Mouse (Mus musculus) forebrain, postnatal 0 days (tissue): ENCODE results near the gene Il12rb2. TPM values are rescaled to one million over a fixed set of nuclear protein-coding genes. Genes with fewer than 3 reads are reported as not detected.

ENCODE experiments used
- ATAC-seq: fragments of 200-750 bp; cut with Nextera tagmentation; 2 replicates; pipeline ENCODE4 v1.8.0; 2017; ENCODE audit warnings: mild to moderate bottlenecking, moderate library complexity
- DNase-seq: peaks from one replicate; pipeline ENCODE4 v3.0.0-alpha.2; 2015
- H3K27ac ChIP-seq: fragments of 300-500 bp; sonication (generic); 2 replicates; pipeline ENCODE4 v1.5.1; 2014; ENCODE audit warnings: low read depth, mild to moderate bottlenecking, antibody characterized with exemption, low read length, moderate library complexity, mixed read lengths
- H3K27me3 ChIP-seq: fragments of 300-500 bp; sonication (generic); 2 replicates; pipeline ENCODE4 v1.6.1; 2014; ENCODE audit warnings: mild to moderate bottlenecking, low read length, mixed read lengths; ENCODE audit not compliant: insufficient read depth
- H3K36me3 ChIP-seq: fragments of 300-500 bp; sonication (generic); 2 replicates; pipeline ENCODE4 v1.6.1; 2014; ENCODE audit warnings: mild to moderate bottlenecking, moderate library complexity; ENCODE audit not compliant: insufficient read depth
- H3K4me1 ChIP-seq: fragments of 300-500 bp; sonication (generic); 2 replicates; pipeline ENCODE4 v1.6.1; 2014; ENCODE audit warnings: antibody characterized with exemption; ENCODE audit not compliant: insufficient read depth
- H3K4me2 ChIP-seq: fragments of 300-500 bp; sonication (generic); 2 replicates; pipeline ENCODE4 v1.6.1; 2014; ENCODE audit warnings: low read depth, mild to moderate bottlenecking, moderate library complexity
- H3K4me3 ChIP-seq: fragments of 300-500 bp; sonication (generic); 2 replicates; pipeline ENCODE4 v1.5.1; 2014; ENCODE audit warnings: low read depth, low read length, mixed read lengths
- H3K9ac ChIP-seq: fragments of 300-500 bp; sonication (generic); 2 replicates; pipeline ENCODE4 v1.6.1; 2014; ENCODE audit warnings: mild to moderate bottlenecking
- H3K9me3 ChIP-seq: fragments of 300-500 bp; sonication (generic); 2 replicates; pipeline ENCODE4 v1.6.1; 2016; ENCODE audit warnings: low read length
- CTCF ChIP-seq: sonication (generic); IDR thresholded peaks from 2 replicates; pipeline ENCODE4 v1.5.1; 2016; ENCODE audit warnings: antibody characterized with exemption, control low read depth, low read depth
- WGBS: fragments of 180-500 bp; shearing (Covaris S2); extraction: QIAGEN DNeasy Blood & Tissue Kit; methylation state at CpG from one replicate; pipeline ENCODE4 v1.1.7; 2014; 5-methylcytosine and 5-hydroxymethylcytosine counted together
- polyA plus RNA-seq: library from polyadenylated mRNA; unstranded; fragments of >200 nt; fragmentation: Nextera tagmentation; extraction: Ambion mirVana; gene quantifications from 2 replicates; pipeline ENCODE4 v1.2.1, GENCODE M21; 2015
- total RNA-seq: library from RNA; depleted of rRNA; stranded (reverse); fragments of >200 nt; gene quantifications from 2 replicates; pipeline ENCODE4 v1.2.3, GENCODE M21; 2014; rRNA removed

Il12rb2 gene
- total and polyA plus RNA-seq, 2 experiments from 2014 or later = 0.05 to 0.08 TPM

DNA sequence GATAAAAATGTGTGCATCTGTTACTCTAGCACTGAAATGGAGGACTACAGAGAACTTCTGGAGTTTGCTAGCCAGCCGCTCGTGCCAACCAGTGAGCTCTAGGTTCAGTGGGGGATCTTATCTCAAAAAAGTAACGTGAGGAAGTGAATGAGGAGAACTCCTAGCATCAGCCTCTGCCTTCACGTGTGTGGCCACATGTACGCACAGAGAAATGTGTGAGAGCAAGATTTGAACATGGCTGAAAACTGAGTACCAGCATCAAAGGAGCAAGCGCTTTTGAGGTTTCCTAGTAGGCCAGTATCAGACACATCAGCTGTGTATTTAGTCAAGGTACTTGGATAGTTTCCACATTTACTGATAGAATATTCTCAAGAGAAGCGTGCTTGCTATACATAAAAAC lies 111.1 kb downstream of the Il12rb2 start:
- H3K4me1 ChIP-seq = peaks cover 4% of the 10 kb centered on the region
- H3K9ac ChIP-seq = no peak overlapping the region
- no peak for TF ChIP-seq CTCF
- ATAC-seq (no peak), DNase-seq (no peak)
- H3K36me3 ChIP-seq = no peaks in the 10 kb centered on the region
- no peak overlapping the region for H3K4me2 ChIP-seq
- no peaks in the 10 kb centered on the region for H3K9me3 ChIP-seq
- no peak overlapping the region for H3K4me3 ChIP-seq
- no peaks in the 10 kb centered on the region; the same call in 1 of the 2 replicates for H3K27me3 ChIP-seq
- WGBS = 96% methylated on average over 7 of the region's 7 CpGs
- H3K27ac ChIP-seq = no peak overlapping the region

DNA sequence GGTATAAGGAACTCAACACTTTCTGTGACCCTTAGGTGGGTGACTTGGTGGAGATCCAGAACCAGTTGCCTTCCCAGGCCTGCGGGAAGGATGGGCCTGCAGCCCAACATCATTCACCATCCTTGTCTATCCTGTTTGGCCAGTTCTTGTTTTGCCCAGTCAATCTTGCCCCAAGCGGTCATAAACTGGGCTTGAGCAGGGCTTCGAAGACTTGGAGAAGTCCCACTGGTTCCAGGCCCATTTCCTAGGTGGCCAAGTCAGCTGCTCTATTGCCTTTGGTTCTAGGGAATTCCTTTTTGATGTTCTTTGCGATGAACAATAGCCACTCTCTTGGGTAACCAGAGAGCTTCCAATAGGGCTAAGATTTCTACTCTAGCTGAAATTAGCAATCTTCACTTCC lies 124.9 kb downstream of the Il12rb2 start:
- Histone ChIP-seq H3K9me3 (no peaks in the 10 kb centered on the region), H3K4me1 (no peaks in the 10 kb centered on the region), H3K27me3 (no peaks in the 10 kb centered on the region), H3K36me3 (no peaks in the 10 kb centered on the region), H3K4me3 (no peak overlapping the region), H3K4me2 (no peak overlapping the region), H3K27ac (no peak overlapping the region), H3K9ac (no peak overlapping the region)
- TF ChIP-seq CTCF = no peak
- ATAC-seq = no peak
- no peak for DNase-seq
- 91% methylated on average over 4 of the region's 4 CpGs for WGBS

DNA sequence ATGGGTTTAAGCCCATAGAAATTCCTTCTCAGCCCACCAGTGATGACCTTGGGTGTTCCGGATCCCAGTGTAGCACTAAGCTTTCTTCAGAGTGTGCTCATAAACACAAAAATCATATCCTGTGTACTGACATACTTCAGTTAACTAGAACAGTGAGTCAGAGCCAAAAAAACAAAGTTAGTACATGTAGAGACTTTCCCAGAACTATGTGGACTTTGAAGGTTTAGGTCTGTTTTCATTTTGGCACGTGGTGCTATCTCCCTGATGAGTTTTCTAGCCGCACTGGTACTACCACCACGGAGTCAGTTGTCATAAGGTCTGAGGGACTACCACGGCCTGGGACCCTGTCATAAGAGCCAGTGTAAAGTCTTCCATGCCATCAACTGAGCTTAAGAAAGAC lies 131.5 kb downstream of the Il12rb2 start:
- no peak for TF ChIP-seq CTCF
- Histone ChIP-seq H3K9me3 (no peaks in the 10 kb centered on the region), H3K4me2 (no peak overlapping the region), H3K36me3 (no peaks in the 10 kb centered on the region), H3K9ac (no peak overlapping the region), H3K27me3 (no peaks in the 10 kb centered on the region), H3K27ac (no peak overlapping the region), H3K4me3 (no peak overlapping the region), H3K4me1 (no peaks in the 10 kb centered on the region)
- 87% methylated on average over 5 of the region's 5 CpGs for WGBS
- ATAC-seq = no peak
- no peak for DNase-seq

DNA sequence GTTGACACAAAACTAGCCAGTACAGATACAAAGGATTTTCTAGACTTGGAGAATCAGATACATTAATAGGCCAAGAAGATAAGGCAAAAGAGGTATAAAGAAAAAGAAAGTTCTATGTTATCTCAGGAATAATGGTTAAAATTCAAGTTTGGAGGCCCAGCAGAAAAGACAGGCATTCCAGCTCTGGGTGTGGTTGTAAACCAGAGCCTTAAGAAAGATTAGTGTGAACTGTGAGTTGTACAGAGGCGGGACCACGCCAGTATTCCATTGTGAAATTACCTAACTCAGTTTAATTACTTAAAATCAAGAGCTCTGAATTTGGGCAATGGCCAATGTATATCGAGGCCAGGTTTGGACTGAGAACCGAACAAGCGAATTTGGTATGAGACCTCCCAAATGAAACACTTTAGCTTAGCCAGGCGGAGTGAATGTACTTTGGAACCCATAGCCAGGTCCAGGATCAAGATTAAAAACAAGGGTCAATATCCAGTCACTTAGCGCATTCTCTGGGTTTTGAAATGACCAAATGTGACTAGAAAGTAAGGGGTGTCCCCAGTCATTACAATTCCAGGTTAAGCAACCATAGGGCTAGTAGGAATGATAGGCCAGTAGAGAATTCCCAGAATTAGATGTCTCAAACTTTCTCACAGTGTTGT lies 132.1 kb downstream of the Il12rb2 start:
- no peak for TF ChIP-seq CTCF
- Histone ChIP-seq H3K4me3 (no peak overlapping the region), H3K36me3 (no peaks in the 10 kb centered on the region), H3K9me3 (no peaks in the 10 kb centered on the region), H3K9ac (no peak overlapping the region), H3K4me1 (no peaks in the 10 kb centered on the region), H3K27ac (no peak overlapping the region), H3K4me2 (no peak overlapping the region), H3K27me3 (no peaks in the 10 kb centered on the region)
- ATAC-seq (no peak), DNase-seq (no peak)
- 88% methylated on average over 7 of the region's 7 CpGs for WGBS

Other genes starting within 250 kb of the Il12rb2 start
- 265 and 306 TPM in 2 replicates for gene Serbp1, start 138.0 kb downstream of the Il12rb2 start, total RNA-seq
- 316 and 331 TPM in 2 replicates for gene Serbp1, start 138.0 kb downstream of the Il12rb2 start, polyA plus RNA-seq
- 0.05 TPM in 1 of 2 replicates, not detected in the other for gene Il23r, start 115.7 kb upstream of the Il12rb2 start, total RNA-seq
- not detected in 2 replicates for gene Il23r, start 115.7 kb upstream of the Il12rb2 start, polyA plus RNA-seq
- 1.4 and 2.0 TPM in 2 replicates for gene Tacstd2, start 159.6 kb upstream of the Il12rb2 start, total RNA-seq
- 1.6 and 2.0 TPM in 2 replicates for gene Tacstd2, start 159.6 kb upstream of the Il12rb2 start, polyA plus RNA-seq